Mouse (Mus musculus) lung, adult 2 months (tissue): ENCODE data around the gene 9130023H24Rik. TPM values are rescaled to one million over a fixed set of nuclear protein-coding genes. Genes with fewer than 3 reads are reported as not detected.
A peak's percentile ranks its signal among the peaks of the same experiment; 100 is the strongest.

Experiments used
- DNase-seq: peaks from one replicate; pipeline ENCODE4 v3.0.0; 2022
- H3K4me1 ChIP-seq: fragments of 200-500 bp; 2 replicates; pipeline ENCODE4 v1.6.1; 2011; ENCODE audit warnings: low read length; ENCODE audit not compliant: control insufficient read depth, insufficient read depth
- H3K4me3 ChIP-seq: fragments of 200-500 bp; replicated peaks from 2 replicates; pipeline ENCODE3; 2011; ENCODE audit warnings: low read depth, mild to moderate bottlenecking, control low read depth, low read length; ENCODE audit errors: extremely low read depth
- CTCF ChIP-seq: fragments of 200-500 bp; IDR thresholded peaks from 2 replicates; pipeline ENCODE4 v1.5.1; 2011; ENCODE audit warnings: mild to moderate bottlenecking, low read length, control low read depth; ENCODE audit not compliant: insufficient read depth
- POLR2A ChIP-seq: fragments of 200-500 bp; IDR thresholded peaks from 2 replicates; pipeline ENCODE4 v1.6.1; 2011; ENCODE audit warnings: low read depth, mild to moderate bottlenecking, control low read depth, low read length, borderline replicate concordance; ENCODE audit errors: extremely low read depth
- WGBS: fragments of 180-500 bp; shearing (Covaris S2); methylation state at CpG from one replicate; pipeline ENCODE4 v1.1.7; 2018; 5-methylcytosine and 5-hydroxymethylcytosine counted together
- polyA plus RNA-seq: library from polyadenylated mRNA; depleted of rRNA; stranded (reverse); fragments of >200 nt; gene quantifications from 2 replicates; pipeline ENCODE4 v1.2.3, GENCODE M21; 2012; rRNA removed

9130023H24Rik gene
- polyA plus RNA-seq: 2.4 and 3.1 TPM in 2 replicates

- under 1% methylated on average over 71 of the region's 72 CpGs for WGBS
Observed at GRCm38 (mm10) chr7:128237927-128238778, at the start of gene 9130023H24Rik. Gene 9130023H24Rik, minus strand, starts transcription at chr7:128238031.

GRCm38 (mm10) chr7:128285060-128285459 lies 47.2 kb upstream of the 9130023H24Rik start:
- peaks cover 2% of the 10 kb centered on the region; the same call in 1 of the 2 replicates for H3K4me1 ChIP-seq
- TF ChIP-seq CTCF (no peak), POLR2A (no peak)
- no peak for DNase-seq
- H3K4me3 ChIP-seq: no peak overlapping the region
- 85% methylated on average over 8 of the region's 8 CpGs for WGBS

More at GRCm38 (mm10) chr7:128237927-128238778, at the start of gene 9130023H24Rik:
- peak within 1 kb of the TSS; percentile 85 for H3K4me3 ChIP-seq
- no peaks in the 10 kb centered on the region for H3K4me1 ChIP-seq
- peak; percentile 100 for DNase-seq
- no peak for TF ChIP-seq CTCF
- TF ChIP-seq POLR2A: peak; percentile 66

- TF ChIP-seq POLR2A: no peak
- TF ChIP-seq CTCF: no peak
- H3K4me3 ChIP-seq: no peak overlapping the region
- peaks cover 2% of the 10 kb centered on the region; the same call in 1 of the 2 replicates for H3K4me1 ChIP-seq
- no peak for DNase-seq
- 71% methylated on average over 5 of the region's 5 CpGs for WGBS
Observed at GRCm38 (mm10) chr7:128284047-128284446, 46.2 kb upstream of the 9130023H24Rik start.

GRCm38 (mm10) chr7:128282532-128283244 lies 44.9 kb upstream of the 9130023H24Rik start:
- Histone ChIP-seq H3K4me3 (no peak overlapping the region), H3K4me1 (peaks cover 4% of the 10 kb centered on the region)
- TF ChIP-seq POLR2A (no peak), CTCF (no peak)
- 50% methylated on average over 7 of the region's 7 CpGs for WGBS
- DNase-seq: no peak

- TF ChIP-seq CTCF (no peak), POLR2A (no peak)
- Histone ChIP-seq H3K4me1 (peaks cover 4% of the 10 kb centered on the region), H3K4me3 (no peak overlapping the region)
- DNase-seq: no peak
- 93% methylated on average over 11 of the region's 11 CpGs for WGBS
Observed at GRCm38 (mm10) chr7:128281765-128282164, 43.9 kb upstream of the 9130023H24Rik start.

- WGBS: 96% methylated on average over 4 of the region's 4 CpGs
- Histone ChIP-seq H3K4me1 (peaks cover 4% of the 10 kb centered on the region), H3K4me3 (no peak overlapping the region)
- TF ChIP-seq CTCF (no peak), POLR2A (no peak)
- no peak for DNase-seq
Observed at GRCm38 (mm10) chr7:128279750-128280149, 41.9 kb upstream of the 9130023H24Rik start.

GRCm38 (mm10) chr7:128276051-128276450 lies 38.2 kb upstream of the 9130023H24Rik start:
- H3K4me1 ChIP-seq: peaks cover 4% of the 10 kb centered on the region
- no peak overlapping the region for H3K4me3 ChIP-seq
- TF ChIP-seq POLR2A: no peak
- no peak for TF ChIP-seq CTCF
- WGBS: 87% methylated on average over 6 of the region's 6 CpGs
- DNase-seq: no peak

- DNase-seq: no peak
- TF ChIP-seq CTCF (no peak), POLR2A (no peak)
- H3K4me1 ChIP-seq: no peaks in the 10 kb centered on the region
- no peak overlapping the region for H3K4me3 ChIP-seq
- WGBS: 93% methylated on average over 9 of the region's 9 CpGs
Observed at GRCm38 (mm10) chr7:128271496-128271895, 33.7 kb upstream of the 9130023H24Rik start.

GRCm38 (mm10) chr7:128270431-128270850 lies 32.6 kb upstream of the 9130023H24Rik start:
- 53% methylated on average over 13 of the region's 13 CpGs for WGBS
- Histone ChIP-seq H3K4me1 (no peaks in the 10 kb centered on the region), H3K4me3 (no peak overlapping the region)
- TF ChIP-seq POLR2A: no peak
- TF ChIP-seq CTCF: no peak
- no peak for DNase-seq

GRCm38 (mm10) chr7:128267813-128268212 lies 30.0 kb upstream of the 9130023H24Rik start:
- TF ChIP-seq POLR2A (no peak), CTCF (no peak)
- no peak for DNase-seq
- Histone ChIP-seq H3K4me1 (no peaks in the 10 kb centered on the region), H3K4me3 (no peak overlapping the region)
- WGBS: 75% methylated on average over 7 of the region's 7 CpGs
